Mouse (Mus musculus) cortical plate, adult 2 months (tissue): Measurements from ENCODE around the gene Lrrn3.

Experiments
- CTCF ChIP-seq: fragments of 200-500 bp; IDR thresholded peaks from 2 replicates; pipeline ENCODE4 v1.5.1; 2011; ENCODE audit warnings: mild to moderate bottlenecking, control low read depth, low read length; ENCODE audit not compliant: insufficient read depth; ENCODE audit errors: extremely low read depth
- POLR2A ChIP-seq: fragments of 200-500 bp; IDR thresholded peaks from 2 replicates; pipeline ENCODE4 v1.6.1; 2011; ENCODE audit warnings: mild to moderate bottlenecking, low read length, control low read depth; ENCODE audit not compliant: insufficient read depth; ENCODE audit errors: extremely low read depth

DNA sequence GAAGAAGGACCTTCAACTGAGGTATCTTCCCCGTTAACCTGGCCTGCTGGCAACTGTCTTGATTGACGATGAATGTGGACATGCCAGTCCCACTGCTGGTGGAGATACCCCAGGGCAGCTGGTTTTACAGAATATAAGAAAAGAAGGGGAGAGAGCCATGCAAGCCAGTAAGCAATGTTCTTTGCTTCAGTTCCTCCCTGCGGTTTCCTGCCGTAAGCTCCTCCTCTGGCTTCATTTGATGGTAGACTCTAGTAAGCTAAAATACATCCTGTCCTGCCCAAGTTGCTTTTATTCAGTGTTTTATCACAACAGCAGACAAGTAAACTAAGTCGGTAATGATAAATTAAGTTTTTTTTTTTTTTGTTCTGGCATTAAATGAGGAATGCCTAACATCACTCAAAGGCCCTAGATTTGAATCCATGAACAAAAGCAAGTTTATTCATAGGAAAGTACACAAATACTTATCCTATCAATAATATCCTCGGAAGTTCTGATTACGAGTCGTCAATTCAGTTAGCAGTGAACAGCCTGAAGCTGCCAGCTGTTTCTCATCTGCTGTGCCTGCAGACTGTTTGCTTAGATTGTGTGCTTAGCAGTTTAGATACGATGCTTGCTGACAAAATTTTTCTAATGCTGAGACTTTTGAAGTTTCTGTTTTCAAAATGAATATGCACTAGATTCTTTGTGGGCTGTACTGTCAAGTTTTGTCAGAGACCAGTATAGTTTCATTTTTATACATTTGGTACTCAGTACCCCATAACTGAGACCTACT is 14.0 kb upstream of the Lrrn3 start:
- TF ChIP-seq POLR2A (no peak), CTCF (no peak)
